Mouse (Mus musculus) R1 (cell line): ENCODE results near the gene Pdcd1lg2.

ENCODE experiments used
- DNase-seq: peaks from one replicate; pipeline ENCODE4 v3.0.0-alpha.2; 2018; ENCODE audit warnings: low read depth, low spot score

Gene Pdcd1lg2

DNA sequence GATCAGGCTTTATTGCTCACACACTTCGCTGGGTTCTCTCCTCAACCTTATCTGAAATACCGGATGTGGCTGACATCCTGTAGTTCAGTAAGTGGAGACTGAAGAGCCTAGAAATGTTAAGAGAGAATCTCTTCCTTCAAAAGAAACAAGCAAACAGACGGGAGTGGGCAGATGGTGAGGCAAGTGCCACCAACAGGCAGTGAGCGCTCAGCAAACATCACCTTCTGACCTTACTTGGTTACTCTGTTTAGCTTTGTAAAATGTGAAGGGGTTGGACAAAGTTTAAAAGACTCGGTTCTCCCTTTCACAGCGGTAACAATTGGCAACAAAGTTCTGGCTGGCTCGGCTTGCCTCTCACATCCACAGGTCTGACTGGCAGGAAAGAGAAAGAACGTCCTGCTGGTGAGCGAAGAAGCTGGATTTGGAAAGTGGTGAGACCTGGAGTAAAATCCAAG lies 8.0 kb downstream of the Pdcd1lg2 start:
- no peak for DNase-seq

DNA sequence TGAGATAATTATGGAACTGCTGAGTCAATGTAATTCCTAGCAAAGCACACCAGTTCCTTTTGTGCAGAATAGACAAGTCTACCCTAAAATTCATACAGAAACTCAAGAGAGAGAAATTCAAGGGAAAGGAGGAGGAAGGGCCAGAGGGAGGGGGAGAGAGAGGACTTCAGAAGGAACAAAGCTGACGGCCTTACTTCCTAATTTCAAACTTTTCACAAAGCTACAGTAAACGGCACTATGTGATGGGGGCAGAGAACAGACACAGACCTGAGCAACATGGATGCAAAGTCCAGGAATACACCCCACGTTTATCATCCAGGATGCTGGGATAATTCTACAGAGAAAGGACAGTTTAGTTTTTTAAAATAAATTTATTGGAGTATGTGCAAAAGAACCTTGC lies 8.8 kb downstream of the Pdcd1lg2 start:
- DNase-seq, result no peak

DNA sequence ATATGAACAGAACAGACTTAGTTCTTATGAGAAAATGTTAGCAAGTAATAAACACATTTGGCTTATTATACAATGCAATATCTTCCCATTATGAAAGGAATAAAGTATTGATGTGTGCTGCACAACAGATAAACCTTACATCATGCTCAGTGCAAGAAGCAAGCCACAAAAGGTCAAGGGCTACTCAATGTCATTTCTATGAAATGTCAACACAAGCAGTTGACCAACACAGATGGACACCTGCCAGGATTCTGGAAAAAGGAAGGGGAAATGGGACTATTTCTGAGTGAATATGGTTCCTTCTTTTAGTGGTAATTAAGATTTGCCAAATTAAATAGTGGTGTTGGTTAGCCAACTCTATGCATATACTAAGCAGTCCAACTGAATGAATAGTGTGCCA lies 9.2 kb downstream of the Pdcd1lg2 start:
- DNase-seq, result no peak

DNA sequence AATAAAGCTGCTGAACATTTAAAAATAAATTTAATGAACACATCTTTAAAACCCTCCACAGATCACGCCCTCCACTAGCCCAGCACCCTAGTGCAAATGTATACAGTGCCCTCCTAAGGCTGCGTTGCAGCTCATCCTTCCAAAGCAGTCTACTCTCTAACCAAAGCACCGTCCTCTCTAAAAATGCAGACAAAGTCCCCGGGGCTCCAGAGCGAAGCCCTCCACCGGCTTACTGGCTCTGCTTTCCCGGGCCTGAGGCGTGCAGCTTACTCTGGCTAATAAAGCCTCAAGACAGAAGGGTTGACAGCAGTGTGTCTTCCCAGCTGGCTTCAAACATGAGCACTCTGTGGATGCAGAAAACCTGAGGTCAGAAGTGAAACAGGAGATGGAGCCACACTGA lies 9.7 kb downstream of the Pdcd1lg2 start:
- DNase-seq, result no peak

DNA sequence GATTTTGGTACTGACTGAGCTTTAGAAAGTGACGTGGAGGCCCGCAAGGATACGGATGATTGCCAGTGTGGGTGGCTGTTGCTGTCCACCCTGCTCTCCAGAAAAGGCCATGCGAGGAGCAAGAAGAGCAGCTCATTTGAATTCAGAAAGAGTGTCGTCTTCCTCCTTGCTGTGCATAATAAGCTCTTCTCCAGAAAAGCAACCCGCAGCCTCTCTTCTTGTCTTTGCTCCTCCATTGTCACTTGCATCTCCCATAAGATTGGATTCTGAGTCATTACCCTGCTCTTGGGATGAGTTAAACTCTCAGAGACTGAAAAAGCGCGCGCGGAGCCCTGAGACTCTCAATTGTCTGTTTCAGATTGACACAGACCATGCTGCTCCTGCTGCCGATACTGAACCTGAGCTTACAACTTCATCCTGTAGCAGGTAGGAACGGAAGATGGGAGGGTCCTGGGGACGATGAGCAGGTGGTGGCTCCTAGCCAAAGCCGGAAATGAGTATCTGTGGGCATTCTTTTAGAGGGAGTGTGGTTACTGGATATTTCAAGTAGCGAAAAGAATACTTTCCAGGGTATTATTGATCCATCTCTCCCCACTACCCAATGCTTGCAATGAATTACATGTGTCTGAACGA lies 11.4 kb downstream of the Pdcd1lg2 start:
- DNase-seq, result peak; percentile 8

DNA sequence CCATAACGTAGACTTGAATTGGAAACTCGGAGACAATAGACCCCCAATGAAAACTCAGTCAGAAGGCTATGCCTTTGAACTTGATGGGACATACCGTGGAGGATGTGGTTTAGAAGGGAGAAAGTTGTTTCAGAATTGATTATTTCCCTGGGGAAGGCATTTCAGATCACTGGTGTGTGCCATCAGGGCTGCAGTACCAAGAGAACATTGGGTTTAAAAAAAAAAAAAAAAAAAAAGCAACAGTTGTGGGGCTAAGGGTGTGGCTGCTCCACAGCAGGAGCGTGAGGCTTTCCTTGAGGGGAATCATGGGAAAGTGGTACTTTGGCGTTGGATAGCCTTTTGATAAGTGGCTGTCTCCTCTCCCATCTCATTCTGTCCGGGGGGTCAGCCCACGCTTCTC lies 12.1 kb downstream of the Pdcd1lg2 start:
- DNase-seq, result peak; percentile 21

DNA sequence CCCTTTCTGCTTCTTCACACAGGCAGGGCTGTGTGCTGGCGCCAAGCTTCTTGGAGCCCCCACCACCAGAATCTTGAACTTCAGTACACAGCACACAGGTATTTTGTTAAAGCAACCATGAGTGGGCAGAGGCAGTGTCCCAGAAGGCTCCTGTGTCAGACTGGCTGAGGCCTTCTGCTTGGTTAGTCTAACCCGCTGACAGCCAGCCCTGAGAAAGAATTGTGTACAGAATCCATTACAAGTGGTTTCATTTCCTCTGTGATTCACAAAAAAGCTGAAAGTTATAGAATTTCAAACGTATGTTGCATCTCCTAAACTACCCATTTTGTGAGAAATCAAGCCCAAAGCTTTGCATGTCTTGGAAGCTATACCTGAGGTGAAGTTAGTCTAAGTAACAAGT lies 19.8 kb downstream of the Pdcd1lg2 start:
- DNase-seq, result no peak

DNA sequence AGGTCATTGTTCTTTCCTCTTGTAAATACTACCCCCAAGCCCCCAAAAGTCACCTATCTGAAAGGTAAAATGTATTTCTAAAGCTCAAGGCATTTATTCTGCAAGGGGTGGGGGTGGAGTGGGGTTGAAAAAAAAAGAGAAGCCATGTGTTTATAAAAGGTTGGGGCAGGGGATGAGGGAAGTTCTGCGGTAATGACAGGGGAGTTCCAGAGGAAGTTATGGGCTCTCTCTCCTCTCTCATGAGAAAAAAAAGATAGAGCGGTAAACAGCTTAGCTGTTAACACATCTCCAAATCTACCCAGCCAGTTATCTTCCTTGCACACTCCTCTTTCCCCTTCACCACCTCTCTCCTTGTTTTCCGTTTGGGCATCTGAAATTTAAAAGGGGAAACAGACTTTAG lies 20.2 kb downstream of the Pdcd1lg2 start:
- DNase-seq, result no peak

DNA sequence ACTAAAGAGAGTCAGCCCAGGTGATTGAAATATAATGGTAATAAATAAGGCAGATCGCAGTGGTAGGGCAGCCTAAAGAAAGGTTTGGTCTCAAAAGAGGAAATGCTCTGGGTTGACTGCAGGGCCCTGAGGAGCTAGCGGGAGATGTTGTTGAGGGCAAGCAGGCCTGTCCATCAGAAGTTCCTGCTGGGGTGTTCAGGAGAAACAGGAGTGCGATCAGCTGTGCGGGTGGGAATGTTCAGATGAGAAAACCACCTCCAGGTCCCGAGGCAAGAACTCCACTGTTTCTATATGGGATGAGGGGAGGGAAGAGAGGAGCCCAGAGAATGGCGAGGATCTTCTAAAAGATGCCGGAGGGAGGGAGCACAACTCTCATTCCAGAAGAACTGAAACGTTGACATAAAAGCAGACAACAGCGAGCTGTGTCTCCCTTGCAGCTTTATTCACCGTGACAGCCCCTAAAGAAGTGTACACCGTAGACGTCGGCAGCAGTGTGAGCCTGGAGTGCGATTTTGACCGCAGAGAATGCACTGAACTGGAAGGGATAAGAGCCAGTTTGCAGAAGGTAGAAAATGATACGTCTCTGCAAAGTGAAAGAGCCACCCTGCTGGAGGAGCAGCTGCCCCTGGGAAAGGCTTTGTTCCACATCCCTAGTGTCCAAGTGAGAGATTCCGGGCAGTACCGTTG lies 26.2 kb downstream of the Pdcd1lg2 start:
- DNase-seq, result no peak

DNA sequence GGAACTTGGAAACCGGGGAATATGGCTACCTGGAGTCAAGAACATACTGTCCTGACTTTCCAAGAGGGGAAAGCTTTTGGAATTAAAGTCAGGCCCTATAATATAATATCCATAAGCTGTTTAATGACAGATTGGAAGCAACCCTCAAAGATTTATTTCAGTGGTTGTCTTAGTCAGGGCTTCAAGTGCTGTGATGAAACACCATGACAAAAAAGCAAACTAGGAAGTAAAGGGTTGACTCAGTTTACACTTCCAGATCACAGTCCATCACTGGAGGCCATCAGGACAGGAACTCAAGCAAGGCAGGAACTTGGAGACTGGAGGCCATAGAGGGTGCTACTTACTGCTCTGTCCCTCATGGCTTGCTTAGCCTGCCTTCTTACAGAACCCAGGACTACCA lies 27.1 kb downstream of the Pdcd1lg2 start:
- DNase-seq, result no peak

DNA sequence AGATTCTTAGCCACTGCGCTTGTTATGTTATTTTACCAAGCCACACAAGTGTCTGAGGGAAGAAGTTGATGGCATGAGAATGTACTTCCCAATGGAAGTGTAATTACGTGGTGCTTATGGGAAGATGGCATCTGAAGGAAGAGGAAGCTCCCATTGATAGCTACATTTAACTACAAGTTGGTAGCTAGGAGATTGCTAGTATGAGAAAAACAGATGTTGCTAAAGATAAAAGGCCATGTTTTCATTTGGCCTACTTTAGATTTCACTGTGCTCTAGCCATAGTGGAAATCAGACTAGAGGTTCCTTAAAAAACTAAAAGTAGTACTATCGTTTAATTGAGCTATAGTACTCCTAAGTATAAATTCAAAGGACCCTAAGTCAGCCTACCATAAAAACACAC lies 28.5 kb downstream of the Pdcd1lg2 start:
- no peak for DNase-seq

DNA sequence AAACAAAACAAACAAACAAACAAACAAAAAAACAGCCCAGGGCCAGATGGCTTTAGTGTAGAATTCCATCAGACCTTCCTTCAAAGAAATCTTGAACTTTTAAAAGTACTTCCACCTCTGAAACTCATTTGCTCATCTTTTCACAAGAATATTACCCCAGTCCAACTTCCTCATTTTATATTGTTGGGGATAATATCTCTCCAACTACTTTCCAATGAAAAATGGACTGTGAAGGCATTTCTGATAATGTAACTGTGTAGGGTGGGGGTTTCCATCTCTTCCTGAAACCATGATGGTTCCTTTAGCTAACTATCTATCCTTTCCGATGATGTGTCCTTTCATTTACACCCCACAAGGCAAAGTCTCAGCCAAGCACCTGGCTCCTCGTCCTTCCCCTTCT lies 31.8 kb downstream of the Pdcd1lg2 start:
- DNase-seq, result no peak

DNA sequence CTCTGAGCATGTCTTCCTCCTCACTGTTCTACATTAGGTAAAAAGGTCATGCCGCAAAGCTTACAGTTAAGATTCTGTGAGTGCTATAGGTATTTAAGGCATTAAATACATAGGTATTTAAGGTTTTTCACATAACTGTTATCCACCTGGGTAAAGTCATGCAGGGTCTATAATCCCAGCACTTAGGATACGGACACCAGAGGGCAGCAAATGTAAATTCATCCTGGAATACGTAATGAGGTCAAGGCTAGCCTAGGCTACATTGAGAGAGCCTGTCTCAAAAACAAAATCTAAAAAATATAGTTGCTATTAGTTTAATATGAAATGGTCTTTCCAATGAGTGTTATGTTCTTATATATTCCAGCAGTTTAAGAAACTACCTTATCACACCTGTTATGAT lies 33.6 kb downstream of the Pdcd1lg2 start:
- DNase-seq, result no peak

DNA sequence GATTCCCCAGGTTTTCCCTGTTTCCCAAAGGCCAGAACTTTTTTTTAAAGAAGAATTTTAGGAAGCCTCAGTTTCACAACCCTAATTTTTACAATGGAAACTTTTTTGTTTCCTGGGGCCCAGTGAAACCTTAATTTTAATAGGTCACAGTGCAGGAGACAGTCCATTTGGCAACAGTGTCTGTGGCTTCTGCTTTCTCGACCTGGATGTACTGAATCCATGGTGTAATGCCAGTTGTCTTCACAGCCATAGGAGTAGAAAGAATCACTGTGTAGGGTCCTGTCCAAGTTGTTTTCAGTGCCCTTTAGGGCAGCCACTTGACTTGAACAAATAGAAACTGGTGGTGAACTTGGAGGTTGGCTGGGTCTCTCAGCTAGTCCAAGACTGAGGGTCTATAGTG lies 37.7 kb downstream of the Pdcd1lg2 start:
- no peak for DNase-seq

DNA sequence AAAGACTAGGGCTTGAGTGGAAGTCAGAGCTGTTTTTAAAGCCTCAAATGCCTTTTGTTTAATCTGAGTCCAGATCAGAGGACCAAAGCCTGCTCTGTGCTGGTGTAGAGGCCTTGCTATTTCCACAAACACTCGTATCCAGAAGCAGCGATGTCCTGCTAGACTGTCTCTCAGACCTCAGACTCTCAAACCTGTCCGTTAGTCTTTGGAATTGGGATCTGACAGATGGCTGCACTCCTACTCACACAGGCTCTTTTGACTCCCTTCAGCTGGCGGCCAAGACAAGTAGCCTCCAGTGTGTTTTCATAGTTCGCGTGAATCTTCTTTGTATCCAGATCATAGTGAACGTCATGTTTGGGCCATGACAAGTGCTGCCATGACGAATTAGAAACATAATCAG lies 39.7 kb downstream of the Pdcd1lg2 start:
- DNase-seq, result no peak

DNA sequence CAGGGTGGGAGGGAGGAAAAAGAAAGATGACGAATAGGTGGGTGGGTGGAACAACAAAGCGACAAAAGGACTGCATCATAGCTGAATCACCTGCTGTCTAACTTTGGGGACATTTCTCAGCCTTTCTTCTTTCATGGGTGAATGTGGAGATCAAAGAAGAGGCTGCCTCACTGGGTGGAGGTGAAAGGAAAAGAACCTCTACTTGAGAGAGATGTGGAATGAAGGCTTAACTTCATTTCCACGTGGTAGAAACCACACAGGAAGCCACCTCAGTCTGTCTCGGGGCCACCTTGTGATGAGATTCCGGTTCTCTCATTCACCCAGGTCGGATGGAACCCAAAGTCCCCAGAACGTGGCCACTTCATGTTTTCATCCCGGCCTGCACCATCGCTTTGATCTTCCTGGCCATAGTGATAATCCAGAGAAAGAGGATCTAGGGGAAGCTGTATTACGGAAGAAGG lies 43.5 kb downstream of the Pdcd1lg2 start:
- no peak for DNase-seq

DNA sequence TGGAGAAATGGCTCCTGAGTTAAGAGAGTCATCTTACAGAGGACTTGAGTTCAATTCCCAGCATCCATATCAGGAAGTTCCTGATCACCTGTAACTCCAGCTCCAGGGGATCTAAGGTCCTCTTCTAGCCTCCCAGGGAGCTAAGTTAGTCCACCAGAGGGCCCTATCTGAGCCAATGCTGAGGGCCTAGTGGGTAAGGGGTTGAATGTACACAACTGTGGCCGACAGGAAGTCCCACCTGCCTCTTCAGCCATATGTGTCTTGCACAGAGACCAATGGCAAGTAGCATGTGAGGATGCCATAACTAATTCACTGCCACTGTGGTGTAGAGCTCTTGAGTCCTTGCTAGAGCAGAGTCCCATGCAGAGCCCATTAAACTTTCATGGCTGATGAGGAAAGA lies 44.4 kb downstream of the Pdcd1lg2 start:
- no peak for DNase-seq

DNA sequence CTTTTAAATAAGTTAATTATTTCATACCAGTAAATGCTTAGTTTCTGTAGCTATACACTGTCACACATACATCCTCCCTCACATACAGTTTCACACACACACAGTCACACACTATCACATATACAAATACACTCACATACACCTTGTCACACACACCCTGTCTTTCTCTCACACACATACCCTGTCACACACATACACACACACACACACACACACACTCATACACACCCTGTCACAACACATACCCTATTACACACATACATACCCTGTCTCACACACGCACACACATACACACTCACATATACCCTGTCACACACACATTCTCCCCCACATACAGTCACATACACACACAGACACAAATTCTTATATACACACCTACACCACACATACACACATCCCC lies 47.3 kb downstream of the Pdcd1lg2 start:
- no peak for DNase-seq

DNA sequence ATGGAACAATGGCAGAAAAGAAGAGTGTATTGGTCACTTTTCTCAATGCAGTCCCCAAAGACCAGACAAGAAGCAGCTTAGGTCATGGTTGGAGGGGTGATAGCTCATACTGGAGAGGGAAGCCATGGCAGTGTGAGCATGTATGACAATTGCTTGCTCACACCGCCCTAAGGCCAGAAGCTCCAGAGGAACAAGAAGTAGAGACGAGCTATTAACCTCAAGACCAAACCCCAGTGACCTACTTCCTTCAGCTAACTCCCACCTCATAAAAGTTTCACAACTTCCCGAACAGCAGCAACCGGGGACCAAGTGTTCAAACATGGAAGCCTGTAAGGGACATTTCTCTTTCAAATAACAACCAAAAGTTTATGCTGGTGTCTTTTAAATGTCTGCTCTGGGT lies 51.7 kb downstream of the Pdcd1lg2 start:
- no peak for DNase-seq

DNA sequence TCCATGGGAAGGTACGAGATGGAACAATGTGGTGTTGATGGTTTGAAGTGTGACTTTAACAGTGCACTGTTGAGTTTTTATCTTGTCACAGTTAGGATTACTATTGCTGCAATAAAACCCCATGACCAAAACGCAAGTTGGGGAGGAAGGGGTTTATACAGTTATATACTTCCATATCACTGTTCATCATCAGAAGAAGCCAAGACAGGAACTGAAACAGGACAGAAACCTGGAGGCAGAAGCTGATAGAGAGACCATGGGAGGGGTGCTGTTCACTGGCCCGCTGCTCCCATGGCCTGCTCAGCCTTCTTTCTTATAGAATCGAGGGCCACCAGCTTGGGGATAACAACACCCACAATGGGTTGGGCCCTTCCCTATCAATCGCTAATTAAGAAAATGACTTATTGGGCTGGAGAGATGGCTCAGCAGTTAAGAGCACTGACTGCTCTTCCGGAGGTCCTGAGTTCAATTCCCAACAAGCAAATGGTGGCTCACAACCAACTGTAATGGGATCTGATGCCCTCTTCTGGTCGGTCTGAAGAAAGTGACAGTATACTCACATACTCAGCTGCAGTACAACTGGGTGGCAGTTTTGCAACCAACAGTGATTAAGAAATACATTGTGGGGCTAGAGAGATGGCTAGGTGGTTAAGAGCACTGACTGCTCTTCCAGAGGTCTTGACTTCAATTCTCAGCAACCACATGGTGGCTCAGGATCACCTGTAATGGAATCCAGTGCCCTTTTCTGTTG lies 53.1 kb downstream of the Pdcd1lg2 start:
- no peak for DNase-seq

DNA sequence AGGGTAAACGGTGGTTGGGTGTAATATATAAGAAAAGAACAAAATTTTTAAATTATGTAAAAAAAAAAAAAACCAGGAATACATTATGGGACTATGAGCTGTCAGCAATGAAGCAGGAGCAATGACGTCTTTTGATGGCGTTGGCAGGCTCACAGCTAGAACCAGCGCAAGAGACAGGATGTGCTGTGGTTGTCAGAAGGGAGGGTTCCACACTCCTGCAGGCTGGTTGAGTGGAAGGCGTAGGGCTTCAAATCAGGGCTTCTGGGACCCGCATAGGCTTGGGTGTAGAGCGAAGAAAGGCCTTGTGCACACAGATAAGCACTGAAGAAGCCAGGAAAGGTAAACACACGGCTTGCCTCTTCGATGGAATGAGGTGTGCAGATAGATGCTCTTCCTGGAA lies 56.1 kb downstream of the Pdcd1lg2 start:
- DNase-seq, result no peak

DNA sequence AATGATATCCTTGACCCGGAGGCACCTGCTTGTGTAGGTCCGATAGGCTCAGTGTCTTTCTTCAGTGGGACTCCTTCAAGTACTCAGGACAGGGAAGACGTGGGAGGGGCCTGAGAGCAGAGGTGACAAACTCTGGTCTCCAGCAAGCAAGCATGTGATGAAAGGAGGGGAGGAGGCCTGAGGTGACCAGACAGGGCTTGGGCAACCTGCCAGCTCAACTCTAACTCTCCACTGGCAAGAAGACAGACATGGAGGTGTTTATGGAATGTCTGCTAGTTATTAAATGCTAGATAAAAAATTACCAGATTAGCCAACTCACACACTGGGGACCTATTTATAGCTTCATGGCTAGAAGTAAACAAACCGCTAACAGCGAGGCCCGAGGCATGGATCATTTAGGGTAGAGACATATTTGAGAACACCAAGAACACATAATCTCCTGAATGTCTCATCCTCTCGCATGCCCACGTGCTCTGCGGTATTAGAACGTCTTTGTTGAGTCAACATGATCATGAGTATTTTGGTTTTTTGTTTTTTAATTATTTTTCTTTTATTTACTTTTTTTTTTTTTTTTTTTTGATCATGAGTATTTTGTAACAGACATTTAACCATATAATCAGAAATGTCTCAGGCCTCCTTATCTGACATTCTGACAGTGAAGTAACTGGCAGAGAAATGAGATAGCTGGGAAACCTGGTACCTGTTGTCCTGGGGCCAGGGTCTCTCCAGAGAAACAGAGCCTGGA lies 58.4 kb downstream of the Pdcd1lg2 start:
- DNase-seq, result peak; percentile 13
